Mouse (Mus musculus) G1E (cell line): ENCODE measurements around the gene Tmem88b.

Experiments
- CTCF ChIP-seq: IDR thresholded peaks from 2 replicates; pipeline ENCODE4 v1.5.1; 2012; ENCODE audit warnings: low read depth, low read length, inconsistent platforms, mixed read lengths
- GATA2 ChIP-seq: IDR thresholded peaks from 2 replicates; pipeline ENCODE4 v1.6.1; 2012; ENCODE audit warnings: low read depth, low read length, inconsistent platforms, borderline replicate concordance
- TAL1 ChIP-seq: conservative IDR thresholded peaks from 2 replicates; pipeline ENCODE4 v1.6.1; 2012; ENCODE audit warnings: low read depth, low read length, inconsistent platforms, mixed read lengths

DNA sequence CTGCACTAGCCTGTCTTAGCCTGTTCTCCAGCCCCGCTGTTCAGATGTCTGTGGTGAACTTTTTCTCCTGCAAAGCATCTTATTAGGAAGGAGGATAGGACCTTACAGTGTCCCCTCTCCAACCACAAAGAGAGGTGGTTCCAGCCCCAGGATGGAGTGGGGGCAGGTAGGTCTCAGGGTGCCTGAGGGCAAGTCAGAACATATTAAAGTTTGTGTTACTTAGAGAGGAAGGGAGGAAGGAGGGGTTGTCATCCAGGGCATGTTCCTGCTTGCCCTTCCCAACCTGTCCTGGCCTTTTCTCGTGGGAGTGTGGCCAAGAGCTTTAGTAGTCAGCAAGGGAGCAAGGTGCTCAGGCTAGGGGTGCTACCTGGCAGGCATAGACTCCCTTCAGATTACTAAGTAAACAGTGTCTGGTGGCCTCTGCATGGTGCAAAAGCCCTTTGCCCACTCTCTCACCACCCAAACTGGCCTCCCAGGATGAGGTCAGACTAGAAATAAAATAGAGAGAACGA, 5.0 kb upstream of the Tmem88b start:
- no peak for TF ChIP-seq CTCF
- no peak for TF ChIP-seq TAL1
- no peak for TF ChIP-seq GATA2
